Mouse (Mus musculus): ENCODE measurements around the gene Prdm1.

Gene Prdm1

DNA sequence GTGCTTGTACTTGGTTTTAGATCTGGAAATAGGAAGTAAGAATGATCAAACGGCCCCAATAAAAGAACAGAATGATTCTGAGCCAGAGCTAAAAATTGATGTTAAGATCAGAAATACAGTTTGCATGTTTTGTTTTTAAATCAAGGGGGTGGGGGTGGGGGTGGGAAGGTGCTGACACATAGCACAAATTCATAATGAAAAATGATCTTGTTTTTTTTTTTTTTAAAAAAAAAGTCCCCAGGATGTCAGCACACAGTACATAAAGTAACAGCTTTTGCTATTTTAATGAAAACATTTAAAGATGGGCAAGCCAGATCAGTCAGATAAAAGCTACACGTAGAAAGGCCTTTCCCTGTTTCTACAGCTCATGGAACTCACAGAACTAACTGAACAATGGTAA lies 74.2 kb downstream of the Prdm1 start:
- no peak for DNase-seq

DNA sequence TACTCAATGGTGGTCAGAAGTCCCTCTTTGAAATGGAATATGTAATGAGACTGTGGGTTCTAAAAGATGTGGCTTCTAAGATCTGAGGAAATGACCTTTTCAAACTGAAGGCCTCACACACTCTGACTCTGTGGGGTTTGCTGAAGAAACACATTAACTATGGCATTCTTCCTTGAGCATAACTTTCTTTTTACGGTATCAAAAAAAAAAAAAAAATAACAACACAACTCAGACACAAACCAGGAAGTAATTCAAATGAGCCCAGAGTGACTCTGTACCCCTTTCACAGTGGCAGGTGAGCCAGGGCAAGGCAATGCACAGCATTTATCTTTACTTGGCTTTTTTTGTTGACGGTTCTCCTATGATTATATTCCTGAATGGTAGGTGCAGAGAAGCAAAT lies 77.5 kb downstream of the Prdm1 start:
- no peak for DNase-seq

DNA sequence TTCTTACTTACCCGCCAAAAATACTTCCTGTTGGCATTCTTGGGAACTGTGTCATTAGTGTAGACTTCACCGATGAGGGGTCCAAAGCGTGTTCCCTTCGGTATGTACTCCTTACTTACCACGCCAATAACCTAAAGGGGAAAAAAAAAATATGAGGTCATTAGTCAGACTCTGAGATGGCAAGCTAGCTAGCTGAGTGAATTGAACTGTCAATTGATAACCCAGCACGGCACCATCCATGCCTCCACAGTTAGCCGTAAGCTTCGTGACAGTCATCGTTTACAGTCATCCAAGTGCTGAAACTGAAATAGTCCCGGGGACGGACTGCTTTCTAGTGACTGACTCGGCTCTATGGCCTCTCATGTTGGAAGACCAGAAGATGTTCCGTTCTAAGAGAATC lies 78.2 kb downstream of the Prdm1 start:
- no peak for DNase-seq

DNA sequence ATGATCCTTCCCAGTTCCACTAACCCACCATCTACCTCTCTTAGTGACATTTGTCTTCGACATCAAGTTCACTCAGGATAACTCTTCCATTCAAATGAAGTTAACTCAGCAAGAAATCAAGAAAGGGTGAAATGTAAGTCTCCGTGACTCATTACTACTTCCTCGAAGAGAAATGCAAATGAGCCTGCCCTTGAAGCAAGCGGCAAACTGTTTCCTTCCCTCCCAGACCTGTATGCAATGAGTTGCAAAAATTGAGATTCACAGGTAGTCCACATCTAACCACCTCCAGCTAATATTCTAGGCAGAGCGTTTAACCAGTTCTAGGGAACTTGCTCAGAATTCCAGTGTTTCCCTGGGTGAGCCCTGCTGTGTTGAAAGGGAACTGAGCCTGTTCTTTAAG lies 78.6 kb downstream of the Prdm1 start:
- no peak for DNase-seq

DNA sequence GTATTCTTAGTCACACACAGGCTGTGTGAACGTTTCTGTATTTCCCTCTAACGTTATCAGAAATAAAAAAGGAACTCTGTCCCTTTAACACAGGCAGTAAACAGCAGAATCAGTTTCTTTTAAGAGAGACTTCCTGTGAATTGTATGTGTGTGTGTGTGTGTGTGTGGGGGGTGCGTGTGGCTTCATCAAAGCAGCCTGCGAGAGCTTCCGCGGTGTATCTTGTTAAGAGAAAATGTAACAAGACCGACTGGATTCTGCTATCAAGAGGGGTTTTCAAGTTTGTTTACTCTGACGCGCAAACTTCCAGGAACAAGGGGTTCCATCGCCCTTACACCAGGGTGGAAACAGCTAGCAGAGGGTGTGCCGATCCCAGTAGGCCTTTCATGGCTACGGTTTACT lies 80.1 kb downstream of the Prdm1 start:
- DNase-seq, result no peak

DNA sequence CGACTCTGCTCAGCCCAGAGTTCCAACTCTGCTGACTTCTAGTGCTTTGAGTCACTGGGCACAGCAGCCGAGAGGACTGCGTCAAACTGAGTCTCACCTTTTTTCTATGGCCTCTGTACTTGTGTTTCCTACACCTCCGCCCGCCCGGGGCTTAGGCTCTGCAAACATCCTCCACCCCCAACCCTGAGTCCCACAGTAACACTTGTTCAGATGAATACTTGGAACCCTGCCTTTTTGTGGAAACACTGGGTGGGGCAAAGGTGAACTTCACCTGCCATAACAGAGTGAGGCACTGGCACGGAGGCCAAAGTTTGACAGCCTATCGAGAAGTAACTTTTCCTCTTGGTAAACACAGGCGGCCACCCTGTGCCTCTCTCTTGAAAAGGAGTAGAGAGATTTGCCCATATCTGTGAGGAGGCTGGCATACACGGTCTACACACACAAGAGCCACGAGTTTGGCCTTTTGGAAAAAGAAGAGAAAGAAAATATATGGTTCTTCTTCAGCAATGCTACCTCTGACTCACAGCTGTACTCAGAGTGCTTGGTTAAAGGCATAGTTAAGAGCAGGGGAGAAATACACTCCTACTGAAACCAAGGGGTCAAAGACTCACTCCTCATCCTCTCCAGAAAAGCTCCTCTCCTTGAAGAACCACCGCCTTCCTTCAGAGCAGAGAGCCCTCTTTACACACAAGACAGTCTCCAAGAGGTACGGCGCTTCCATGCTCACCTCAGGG lies 80.7 kb downstream of the Prdm1 start:
- no peak for DNase-seq

DNA sequence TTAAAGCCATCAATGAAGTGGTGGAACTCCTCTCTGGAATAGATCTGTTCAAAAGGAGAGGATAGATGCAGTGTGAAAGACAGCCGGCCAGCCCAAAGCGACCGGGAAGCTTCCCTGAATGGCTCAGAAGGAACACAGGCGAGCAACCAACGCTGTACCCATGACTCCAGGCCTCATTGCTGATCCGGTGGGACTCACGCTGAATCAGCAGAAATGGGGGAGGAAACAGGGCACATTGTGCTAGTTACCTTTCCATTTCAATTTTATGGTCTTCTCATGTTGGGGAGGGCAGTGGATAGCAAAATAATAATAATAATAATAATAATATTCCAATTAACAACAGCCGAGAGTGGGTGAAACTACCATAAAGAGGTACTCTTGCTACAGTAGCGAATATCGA lies 81.3 kb downstream of the Prdm1 start:
- DNase-seq, result no peak

DNA sequence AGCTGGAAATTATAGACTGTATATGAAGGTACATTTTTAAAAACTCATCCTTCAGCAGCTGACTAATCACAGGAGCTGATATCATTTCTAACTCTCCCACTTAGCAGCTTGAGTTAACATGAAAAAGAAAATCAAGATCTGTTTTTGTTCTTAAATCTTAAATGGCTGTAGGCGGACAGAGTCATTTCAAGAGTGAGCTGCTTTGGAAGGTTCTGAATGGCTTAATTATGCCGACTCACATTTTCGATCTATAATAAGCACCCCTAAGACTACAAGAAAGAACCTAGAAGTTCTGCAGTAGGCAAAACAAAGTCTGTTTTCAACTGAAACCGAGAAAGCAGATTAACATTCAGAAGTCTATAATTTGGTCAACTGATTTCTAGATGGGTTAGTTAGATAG lies 83.9 kb downstream of the Prdm1 start:
- DNase-seq, result no peak

DNA sequence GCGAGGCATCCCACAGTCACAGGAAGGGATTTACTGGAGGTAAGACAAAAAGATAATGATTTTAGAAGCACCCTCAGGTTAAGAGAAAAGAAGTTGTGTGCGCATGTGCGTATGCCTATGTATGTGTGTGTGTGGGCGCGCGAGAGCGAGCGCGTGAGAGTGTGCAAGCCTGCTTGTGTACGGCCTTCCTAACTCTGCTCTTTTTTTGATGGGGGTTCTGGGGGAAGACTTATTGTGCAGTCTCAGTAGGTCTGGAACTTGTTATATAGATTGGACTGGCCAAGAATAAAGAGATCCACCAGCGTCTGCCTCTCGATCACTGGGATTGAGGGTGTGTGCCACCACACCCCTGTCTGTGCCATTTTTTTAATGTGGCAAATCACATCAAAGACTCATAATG lies 84.6 kb downstream of the Prdm1 start:
- no peak for DNase-seq

DNA sequence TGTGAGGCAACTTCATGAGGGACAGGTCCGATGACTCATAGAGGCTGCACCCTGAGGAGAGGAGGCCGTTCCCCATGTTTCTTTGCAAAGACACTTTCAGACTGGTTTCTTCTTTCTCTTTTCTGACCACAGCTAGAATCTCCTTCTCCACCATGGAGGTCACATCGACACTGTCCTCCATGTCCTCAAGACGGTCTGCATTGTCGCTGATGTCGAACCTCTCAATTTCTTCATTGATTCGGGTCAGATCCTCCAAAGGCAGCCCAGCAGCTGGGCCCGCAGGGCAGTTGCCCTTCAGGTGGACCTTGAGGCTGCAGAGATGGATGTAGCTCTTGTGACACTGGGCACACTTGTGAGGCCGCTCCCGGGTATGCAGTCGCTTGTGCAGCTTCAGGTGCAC lies 88.6 kb downstream of the Prdm1 start:
- no peak for DNase-seq

DNA sequence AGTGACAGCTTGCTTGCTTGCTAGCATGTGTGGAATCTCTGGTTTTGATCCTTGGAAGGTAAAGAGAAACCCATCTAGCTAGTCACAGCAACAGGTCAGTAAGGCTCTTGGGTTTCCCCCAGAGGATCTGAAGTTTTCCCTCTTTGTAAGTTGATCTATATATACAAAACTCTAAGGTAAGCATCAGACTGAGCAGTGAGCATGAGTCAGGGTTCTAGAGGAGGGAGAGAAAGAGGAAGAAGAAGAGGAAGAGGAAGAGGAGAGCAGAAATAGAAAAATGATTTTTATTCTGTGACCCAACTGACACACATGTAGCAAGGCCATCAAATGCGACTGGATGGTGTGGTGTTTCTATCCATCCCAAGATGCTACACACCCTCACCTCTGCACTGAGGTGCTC lies 90.7 kb downstream of the Prdm1 start:
- no peak for DNase-seq

DNA sequence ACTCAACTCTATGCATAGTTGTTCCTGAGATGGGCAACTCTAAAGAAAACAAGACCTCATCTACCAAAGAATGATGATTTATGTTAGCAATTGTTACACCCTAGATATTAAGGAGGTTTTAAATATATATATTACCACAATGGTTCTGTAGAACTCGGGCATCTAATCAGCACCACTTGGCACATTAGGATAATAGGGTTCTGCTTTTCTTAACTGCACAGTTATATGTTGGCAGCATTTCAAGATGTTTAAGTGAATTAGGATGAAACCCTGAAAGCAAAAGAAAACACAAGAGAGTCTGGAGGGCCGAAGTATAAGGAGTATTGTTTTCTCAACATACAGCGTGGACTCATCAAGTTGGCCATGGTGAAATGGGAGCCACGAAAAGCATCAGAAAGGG lies 92.3 kb downstream of the Prdm1 start:
- no peak for DNase-seq

DNA sequence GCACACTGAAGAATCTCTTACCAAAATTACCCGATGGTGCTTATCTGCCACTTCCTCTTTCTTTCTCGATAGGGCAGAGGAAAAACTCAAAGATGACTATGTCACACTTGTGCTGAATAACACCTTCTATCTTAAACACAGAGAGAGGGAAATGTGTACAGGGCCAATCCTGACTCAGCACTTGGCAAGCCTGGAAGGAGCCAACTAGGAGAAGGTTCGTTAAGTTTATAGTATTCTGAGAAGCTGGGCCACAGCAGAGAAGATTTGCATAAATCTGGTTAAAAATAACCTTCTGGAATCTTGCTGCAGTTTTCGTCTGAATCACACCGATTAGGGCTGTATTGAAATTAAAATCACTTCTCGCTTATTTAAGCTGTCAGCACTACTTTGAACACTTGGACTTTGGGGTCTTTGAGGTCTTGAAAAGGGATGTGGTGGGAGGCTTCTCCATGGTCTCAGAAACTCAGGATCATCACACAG lies 93.6 kb downstream of the Prdm1 start:
- no peak for DNase-seq

DNA sequence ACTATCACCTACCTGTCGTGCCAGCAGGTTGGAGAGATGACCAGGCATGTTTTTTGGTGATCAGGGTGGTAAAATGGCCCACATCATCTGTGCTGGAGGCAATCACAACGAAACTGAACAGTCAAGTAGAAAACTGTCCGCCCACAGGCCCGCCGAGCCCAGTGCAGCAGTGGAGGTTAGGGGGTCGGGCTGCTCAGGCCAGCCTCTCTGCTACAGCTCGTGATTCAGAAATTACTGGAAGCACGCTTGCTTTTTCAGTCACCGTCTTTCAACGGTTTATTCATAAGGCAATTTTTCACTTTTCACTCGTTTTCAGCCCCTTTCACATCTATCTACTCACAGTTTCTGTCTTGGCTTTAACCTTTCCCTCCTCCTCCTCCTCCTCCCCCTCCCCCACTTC lies 96.1 kb downstream of the Prdm1 start:
- DNase-seq, result no peak

DNA sequence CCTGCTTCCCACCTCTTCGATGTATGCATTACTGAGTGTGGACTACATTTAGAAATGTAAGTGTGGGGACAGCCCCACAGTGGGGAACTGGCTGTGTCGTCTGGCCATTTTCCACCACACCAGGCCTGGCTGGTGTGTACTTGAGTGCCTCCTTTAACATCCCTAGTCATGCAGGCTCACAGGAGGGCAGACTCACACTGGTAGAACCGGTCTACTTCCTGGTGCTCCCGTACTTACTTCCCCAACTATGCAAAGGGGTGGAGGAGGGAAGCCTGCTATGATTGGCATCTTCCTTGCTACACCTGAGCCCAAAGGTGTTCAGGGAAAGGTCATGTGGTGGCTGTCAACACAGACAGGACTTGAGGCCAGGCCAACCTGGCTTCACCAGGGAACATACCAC lies 96.6 kb downstream of the Prdm1 start:
- DNase-seq, result no peak

DNA sequence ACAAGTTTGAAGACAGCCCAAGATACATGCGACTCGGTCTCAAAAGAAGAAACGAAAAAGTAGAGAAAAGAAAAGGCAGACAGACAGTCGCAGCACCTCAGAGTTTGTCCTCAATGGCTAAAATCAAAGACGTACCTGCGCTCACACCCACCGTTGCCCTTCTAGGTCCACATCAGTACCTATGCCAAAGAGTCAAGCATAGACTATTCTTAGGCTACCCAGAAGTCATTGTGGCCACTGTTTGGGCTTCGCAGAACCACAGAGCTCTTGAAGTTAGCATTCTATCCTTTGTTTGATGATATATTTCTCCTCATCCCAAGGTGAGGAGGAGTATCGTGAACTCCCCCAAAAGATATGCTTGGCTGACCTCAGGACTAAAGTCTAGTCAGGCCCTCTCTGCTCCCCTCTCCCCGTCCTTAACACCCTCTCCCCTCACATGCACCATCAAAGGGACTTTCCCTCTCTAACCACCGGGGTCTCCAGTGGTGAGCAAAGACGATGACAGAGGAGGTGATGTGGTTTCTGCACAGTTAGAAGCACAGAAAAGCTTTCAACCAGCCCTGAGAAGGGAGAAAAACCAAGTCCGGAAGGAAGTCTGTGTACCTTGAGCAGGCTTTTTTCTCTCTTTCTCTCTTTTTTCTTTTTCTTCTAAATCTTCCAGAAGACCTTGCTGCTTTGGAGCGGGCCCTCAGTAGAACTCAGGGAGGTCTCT lies 99.0 kb downstream of the Prdm1 start:
- DNase-seq, result no peak

DNA sequence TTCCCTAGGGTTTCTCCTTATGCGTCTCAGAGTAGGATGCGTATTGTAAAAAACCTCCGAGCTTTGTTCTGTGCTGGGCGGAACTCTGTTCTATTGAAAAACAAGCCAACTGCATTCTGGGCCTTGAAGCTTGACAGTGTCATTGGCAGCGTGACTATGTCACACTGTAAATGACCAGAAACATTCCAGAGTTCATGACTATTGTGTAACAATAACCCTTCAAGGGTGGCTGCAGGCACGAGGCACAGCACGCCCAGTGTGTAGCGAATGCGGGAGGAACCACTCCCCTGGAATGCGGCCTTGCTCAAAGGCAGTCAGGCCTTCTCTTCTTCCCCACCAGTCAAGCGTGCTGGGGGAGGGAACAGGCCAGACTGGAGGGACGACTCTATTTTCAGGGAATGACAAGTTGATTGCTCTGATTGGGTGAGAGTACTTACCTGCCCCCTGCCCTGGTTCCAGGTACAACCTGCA lies 100.4 kb downstream of the Prdm1 start:
- no peak for DNase-seq

DNA sequence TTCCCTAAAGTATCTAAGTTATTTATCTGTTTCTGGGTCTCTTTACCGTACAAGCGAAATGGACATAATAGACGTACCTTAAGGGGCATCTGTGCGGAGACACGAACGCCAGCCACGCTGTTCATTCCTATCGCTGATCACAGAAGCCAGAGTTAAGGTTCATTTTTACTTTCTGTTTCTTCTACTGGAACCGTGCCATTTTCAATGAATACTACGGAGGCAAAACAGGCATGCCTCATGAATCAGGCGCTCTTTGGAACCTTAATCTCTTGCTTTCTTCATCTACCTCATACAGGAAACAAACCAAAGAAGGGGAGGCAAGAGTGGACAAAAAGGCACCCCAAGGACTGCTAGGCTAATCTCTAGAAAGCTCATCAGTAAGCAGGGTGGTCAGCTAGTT lies 100.9 kb downstream of the Prdm1 start:
- DNase-seq, result no peak

DNA sequence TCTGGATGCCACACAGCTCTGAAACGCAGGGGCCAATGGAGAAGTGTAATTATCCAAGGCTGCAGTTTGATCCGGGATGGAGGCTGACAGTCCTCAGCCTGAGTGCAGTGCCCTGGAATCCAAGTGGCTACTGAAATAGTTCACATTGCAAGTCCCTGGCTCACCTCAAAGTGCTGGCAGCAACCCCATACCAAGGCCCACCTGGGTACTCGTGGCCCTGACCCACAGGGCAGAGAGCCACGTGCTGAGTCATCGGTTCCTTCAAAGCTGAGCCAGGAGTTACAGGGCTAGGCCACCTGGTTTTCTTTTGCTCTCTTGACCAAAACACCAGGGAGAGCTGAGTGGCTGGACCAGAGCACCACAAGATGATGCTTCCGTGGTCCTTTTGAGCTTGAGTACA lies 103.3 kb downstream of the Prdm1 start:
- DNase-seq, result peak; percentile 4

DNA sequence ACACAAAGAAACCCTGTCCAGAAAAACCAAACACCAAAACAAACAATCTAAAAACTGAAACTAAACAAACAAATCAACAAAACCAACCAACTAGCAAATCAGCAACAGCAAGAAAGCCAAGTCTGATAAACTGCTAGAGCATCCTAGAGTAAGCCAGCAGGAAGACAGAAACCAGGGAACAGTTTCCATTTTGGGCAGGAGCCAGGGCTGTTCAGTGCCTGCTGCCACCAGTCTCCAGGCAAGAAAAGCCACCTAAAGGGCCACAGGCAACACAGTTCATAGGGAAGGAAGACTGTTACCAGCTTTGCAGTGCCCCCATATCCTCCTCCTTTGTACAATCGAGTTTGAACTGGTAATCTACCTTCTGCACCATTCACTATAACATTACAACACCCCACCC lies 106.4 kb downstream of the Prdm1 start:
- no peak for DNase-seq

DNA sequence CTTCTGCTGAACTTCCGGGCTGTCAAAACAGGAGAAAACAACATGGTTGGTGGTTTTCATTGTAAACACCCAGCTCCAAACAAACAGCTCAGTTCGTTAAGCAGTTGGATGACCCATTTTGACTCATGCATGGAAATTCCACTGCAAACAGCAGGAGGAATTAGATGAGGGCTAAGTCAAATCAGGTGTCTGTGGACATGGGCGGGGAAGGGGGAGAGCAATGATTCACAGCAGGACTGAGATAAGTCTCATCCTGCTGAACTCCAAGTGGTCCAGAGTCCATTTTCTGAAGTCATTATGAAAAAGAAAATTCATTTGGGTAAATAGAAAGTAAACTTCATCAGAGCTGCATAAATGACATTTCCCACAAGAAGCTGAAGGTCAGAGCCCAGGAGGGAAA lies 108.1 kb downstream of the Prdm1 start:
- no peak for DNase-seq

DNA sequence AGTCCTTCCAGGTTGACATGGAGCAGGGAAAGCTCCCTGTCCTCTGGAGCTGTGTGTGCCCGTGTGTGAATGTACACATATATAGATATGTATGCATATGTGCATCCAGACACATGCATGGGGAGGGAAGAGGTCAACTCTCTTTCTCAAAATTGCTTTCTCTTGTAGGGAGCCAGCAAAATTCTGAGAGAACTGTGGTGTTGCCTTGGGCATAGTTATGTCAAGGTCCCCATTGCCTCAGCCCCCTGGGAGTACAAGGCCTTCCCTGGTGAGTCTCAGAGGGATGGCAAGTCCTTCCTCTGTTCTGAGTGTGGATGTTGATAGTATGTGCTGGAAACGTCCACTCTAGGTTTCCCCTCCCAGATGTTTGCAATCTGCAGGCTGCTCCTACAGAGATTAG lies 109.4 kb downstream of the Prdm1 start:
- no peak for DNase-seq

DNA sequence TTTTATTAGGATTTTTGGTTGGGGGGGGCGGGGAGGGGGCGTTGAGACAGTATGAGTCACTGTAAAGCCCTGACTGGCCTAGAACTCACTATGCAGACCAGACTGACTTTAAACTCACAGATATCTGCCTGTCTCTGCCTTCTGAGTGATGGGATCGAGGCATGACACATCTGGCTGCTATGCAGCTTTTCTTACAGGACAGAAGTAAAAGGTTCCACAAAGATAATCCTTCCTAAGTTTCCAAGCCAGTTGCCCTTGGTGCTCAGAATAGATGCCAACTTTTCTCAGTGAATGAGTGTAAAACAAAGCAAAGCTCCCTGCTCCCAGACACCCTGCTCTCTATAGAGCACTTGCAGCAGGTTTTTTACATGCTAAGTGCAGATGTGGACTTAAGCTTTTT lies 112.7 kb downstream of the Prdm1 start:
- no peak for DNase-seq

DNA sequence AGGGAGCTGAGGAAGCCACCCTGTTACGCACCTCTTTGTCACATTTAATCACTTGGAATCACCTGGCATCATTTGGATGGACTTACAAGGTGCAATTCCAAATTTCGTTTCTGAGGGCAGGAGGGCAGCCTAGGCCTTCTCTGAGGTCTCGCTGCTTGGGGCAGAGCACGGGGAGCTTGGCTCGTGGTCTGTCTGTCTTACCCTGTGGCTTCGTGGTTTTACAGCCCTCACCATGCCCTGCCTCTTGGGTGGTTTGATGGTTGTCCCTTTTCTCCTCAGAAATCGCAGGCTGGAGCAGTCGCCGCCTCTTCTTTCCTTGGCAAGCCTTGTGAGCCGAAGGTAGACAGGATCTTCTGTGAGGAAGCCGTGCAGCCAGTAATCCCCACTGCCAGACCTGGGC lies 118.3 kb downstream of the Prdm1 start:
- DNase-seq, result no peak

DNA sequence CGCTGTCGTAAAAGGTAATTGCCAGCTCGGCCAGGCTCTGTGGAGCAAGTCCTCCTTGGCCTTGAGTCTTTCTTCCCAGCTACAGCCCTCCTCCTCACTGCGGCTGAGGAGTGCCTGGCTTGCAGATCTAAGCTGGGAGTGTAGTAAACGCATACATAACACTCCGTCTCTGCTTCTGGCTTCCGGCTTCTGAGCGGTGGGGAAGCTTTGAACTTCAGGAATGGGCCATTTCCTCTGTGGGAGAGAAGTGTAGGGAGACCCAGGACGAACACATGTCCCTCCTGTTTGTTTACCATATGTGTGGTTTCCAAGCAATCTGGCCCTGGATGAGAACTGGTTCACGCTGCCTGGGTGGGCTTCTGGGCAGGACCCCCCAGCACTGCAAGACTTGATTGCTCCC lies 119.2 kb downstream of the Prdm1 start:
- no peak for DNase-seq

Measured in cerebellum, adult 8-10 months (tissue).